Mouse (Mus musculus): Measurements from ENCODE around the gene Lum.

DNA sequence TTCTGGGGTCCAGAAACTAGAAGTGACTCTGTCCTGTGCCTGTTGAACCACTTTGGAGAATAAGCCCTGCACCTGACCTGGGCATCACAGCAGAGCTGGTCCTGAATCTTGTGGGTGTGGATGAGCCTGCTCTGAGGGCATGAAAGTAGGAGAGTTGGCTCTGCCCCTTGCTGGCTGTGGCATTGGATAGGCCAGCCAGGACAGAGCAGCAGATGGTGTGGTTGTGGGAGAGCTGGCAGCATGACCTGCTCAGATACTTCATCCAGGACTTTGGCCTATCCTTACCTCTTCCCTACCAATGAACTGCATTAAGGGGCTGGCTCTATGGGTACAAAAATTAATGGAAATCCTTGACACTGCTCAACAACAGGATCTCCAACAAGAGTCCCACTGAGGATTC is 38.3 kb downstream of the Lum start:
- TF ChIP-seq CTCF (IDR thresholded peaks at IDR 0.05; ENCODE audit: low read depth): no peak
- TF ChIP-seq EP300 (IDR thresholded peaks at IDR 0.05; ENCODE audit: low read depth): no peak
